Mouse (Mus musculus): Measurements from ENCODE around the gene Cnpy4.

DNA sequence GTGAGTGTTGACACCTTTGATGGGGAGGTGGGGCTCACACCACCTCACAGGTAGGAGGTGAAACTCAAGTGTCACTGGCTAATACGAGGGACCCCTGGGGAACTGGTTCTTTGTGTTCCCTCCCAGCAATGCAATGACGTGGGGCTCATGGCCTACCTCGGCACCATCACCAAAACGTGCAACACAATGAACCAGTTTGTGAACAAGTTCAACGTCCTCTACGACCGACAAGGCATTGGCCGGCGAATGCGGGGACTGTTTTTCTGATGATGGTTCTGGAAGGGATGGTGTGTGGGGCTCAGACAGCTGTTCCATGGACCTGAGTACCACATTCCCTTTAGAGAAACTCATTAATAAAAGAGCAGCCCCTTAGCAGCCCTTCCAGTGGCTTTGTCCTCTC is 23.7 kb upstream of the Cnpy4 start:
- TF ChIP-seq CTCF (IDR thresholded peaks at IDR 0.05; ENCODE audit: low read depth): no peak
- TF ChIP-seq EP300 (optimal IDR thresholded peaks at IDR 0.05): no peak
